Mouse (Mus musculus) megakaryocyte, embryonic 14.5 days (primary cell): ENCODE results near the gene Slc25a26. TPM values are rescaled to one million over a fixed set of nuclear protein-coding genes. Genes with fewer than 3 reads are reported as not detected.

Source experiments
- H3K27me3 ChIP-seq: replicated peaks from 2 replicates; pipeline ENCODE3; 2012; ENCODE audit warnings: inconsistent platforms
- H3K36me3 ChIP-seq: replicated peaks from 2 replicates; pipeline ENCODE3; 2012; ENCODE audit warnings: low read length, inconsistent platforms, mixed read lengths
- H3K4me1 ChIP-seq: 2 replicates; pipeline ENCODE4 v1.6.1; 2012; ENCODE audit warnings: inconsistent platforms
- H3K4me3 ChIP-seq: replicated peaks from 2 replicates; pipeline ENCODE3; 2012; ENCODE audit warnings: moderate library complexity, mild to moderate bottlenecking, inconsistent platforms
- H3K9me3 ChIP-seq: 2 replicates; pipeline ENCODE4 v1.6.1; 2012; ENCODE audit warnings: inconsistent platforms
- FLI1 ChIP-seq: IDR thresholded peaks from 2 replicates; pipeline ENCODE4 v1.6.1; 2012; ENCODE audit warnings: low read length, inconsistent platforms, mixed read lengths
- GATA1 ChIP-seq: IDR thresholded peaks from 3 replicates; pipeline ENCODE4 v1.6.1; 2012; ENCODE audit warnings: mixed read lengths, low read length, inconsistent platforms, borderline replicate concordance
- polyA plus RNA-seq: library from polyadenylated mRNA; stranded (reverse); fragments of >175 nt; gene quantifications from 2 replicates; pipeline ENCODE4 v1.2.3, GENCODE M21; 2012; ENCODE audit warnings: low replicate concordance; ENCODE audit not compliant: insufficient read depth

Gene Slc25a26
- polyA plus RNA-seq, 1 experiment = 1.8 TPM

DNA sequence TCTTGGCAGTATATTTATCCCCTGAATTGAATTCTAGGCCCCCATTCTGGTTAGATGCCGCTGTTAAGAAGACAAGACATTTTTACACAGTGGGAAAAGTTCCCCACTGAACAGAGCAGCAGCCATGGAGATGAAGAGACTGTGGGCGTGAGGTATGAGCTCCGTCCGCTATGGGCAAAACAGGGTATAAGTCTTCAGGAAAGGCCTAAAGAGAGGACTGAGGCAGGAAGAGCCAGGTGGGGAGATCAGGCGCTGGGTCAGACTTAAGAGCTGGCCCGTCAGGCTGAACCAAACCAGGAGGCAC lies 131.6 kb downstream of the Slc25a26 start:
- peaks cover 40% of the 10 kb centered on the region for H3K27me3 ChIP-seq
- TF ChIP-seq FLI1 (no peak), GATA1 (no peak)
- no peaks in the 10 kb centered on the region for H3K9me3 ChIP-seq
- H3K4me1 ChIP-seq = no peaks in the 10 kb centered on the region
- no peaks in the 10 kb centered on the region for H3K36me3 ChIP-seq
- no peak overlapping the region for H3K4me3 ChIP-seq

- TF ChIP-seq GATA1 = no peak
- no peak for TF ChIP-seq FLI1
- no peaks in the 10 kb centered on the region for H3K9me3 ChIP-seq
- H3K4me1 ChIP-seq = no peaks in the 10 kb centered on the region
- H3K36me3 ChIP-seq = no peaks in the 10 kb centered on the region
- H3K27me3 ChIP-seq = peaks cover 36% of the 10 kb centered on the region
- H3K4me3 ChIP-seq = no peak overlapping the region
These were observed 134.1 kb downstream of the Slc25a26 start for GRCm38 (mm10) chr6:94634274-94634673.

DNA sequence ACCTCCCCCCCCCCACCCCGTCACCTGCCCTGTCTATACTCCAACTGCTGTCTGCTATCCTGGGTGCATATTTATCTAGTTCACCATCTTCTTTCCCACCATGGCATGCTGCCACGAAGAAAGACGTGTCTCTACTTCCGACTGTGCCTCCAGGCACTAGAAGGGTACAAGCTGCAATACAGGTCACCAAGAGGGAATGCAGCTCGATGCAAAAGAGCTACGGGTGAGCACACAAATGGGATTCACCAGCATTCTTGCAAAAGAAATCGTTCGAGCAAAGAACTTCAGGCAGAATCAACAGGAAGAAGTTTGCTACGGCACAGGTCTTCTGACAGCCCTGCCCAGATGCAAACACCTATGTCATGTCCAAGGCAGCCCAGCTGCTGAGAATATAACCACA lies 134.6 kb downstream of the Slc25a26 start:
- Histone ChIP-seq H3K4me1 (no peaks in the 10 kb centered on the region), H3K4me3 (no peak overlapping the region), H3K9me3 (no peaks in the 10 kb centered on the region), H3K27me3 (peaks cover 35% of the 10 kb centered on the region), H3K36me3 (no peaks in the 10 kb centered on the region)
- TF ChIP-seq FLI1 (no peak), GATA1 (no peak)

DNA sequence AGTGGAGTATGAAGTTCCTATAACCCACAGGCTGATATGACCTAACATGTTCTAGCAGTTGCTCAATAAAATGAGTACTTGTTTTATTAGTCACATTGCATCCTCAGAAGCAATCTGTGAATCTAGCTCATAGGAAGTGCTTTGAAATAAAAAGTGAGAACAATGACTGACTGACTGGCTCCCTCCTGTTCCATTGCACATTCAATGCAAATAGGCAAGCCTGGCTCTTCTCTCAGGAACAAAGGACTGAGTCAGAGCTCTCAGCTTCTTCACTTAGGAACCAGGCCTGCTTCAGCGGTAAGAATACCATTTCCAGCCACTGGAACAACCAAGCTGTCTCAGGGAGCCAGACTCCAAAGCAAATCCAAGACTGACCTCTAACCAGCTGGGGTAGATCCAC lies 135.2 kb downstream of the Slc25a26 start:
- TF ChIP-seq FLI1 (no peak), GATA1 (no peak)
- no peak overlapping the region for H3K4me3 ChIP-seq
- H3K27me3 ChIP-seq = peaks cover 32% of the 10 kb centered on the region
- H3K36me3 ChIP-seq = no peaks in the 10 kb centered on the region
- H3K4me1 ChIP-seq = no peaks in the 10 kb centered on the region
- H3K9me3 ChIP-seq = no peaks in the 10 kb centered on the region

DNA sequence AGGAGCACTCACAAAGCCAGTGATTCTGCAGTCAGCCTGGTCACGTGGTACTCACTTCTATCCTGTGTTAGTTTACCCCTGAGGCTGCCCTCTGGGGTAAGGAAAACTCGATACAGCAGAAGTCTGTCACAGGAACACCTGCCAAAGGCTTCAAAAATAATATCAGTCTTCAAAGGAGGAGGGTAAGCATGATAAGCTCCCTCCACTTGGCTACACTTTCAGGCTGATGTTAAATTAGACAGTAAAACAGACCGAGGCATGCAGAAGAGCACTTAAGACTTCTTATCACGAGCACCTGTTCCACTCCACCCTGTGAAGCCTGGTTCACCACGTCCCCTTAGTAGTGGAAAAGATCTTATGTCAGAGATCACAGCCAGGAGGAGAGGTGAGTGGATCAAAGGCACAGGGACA lies 136.9 kb downstream of the Slc25a26 start:
- Histone ChIP-seq H3K27me3 (peaks cover 28% of the 10 kb centered on the region), H3K36me3 (no peaks in the 10 kb centered on the region), H3K9me3 (no peaks in the 10 kb centered on the region), H3K4me3 (no peak overlapping the region), H3K4me1 (no peaks in the 10 kb centered on the region)
- TF ChIP-seq FLI1 (no peak), GATA1 (no peak)

GRCm38 (mm10) chr6:94640297-94640696 lies 140.2 kb downstream of the Slc25a26 start:
- H3K4me1 ChIP-seq = no peaks in the 10 kb centered on the region
- H3K9me3 ChIP-seq = no peaks in the 10 kb centered on the region
- no peak overlapping the region for H3K4me3 ChIP-seq
- peaks cover 35% of the 10 kb centered on the region for H3K27me3 ChIP-seq
- H3K36me3 ChIP-seq = no peaks in the 10 kb centered on the region
- TF ChIP-seq GATA1 = no peak
- no peak for TF ChIP-seq FLI1

- no peaks in the 10 kb centered on the region for H3K9me3 ChIP-seq
- no peaks in the 10 kb centered on the region for H3K36me3 ChIP-seq
- no peak overlapping the region for H3K4me3 ChIP-seq
- peaks cover 30% of the 10 kb centered on the region for H3K27me3 ChIP-seq
- no peak for TF ChIP-seq GATA1
- no peak for TF ChIP-seq FLI1
- no peaks in the 10 kb centered on the region for H3K4me1 ChIP-seq
These were observed 141.9 kb downstream of the Slc25a26 start for GRCm38 (mm10) chr6:94642048-94642447.

- no peak overlapping the region for H3K4me3 ChIP-seq
- no peaks in the 10 kb centered on the region for H3K36me3 ChIP-seq
- peaks cover 6% of the 10 kb centered on the region for H3K4me1 ChIP-seq
- H3K9me3 ChIP-seq = no peaks in the 10 kb centered on the region
- peaks cover 31% of the 10 kb centered on the region for H3K27me3 ChIP-seq
- TF ChIP-seq FLI1 (no peak), GATA1 (no peak)
These were observed 143.9 kb downstream of the Slc25a26 start for GRCm38 (mm10) chr6:94643989-94644388.

DNA sequence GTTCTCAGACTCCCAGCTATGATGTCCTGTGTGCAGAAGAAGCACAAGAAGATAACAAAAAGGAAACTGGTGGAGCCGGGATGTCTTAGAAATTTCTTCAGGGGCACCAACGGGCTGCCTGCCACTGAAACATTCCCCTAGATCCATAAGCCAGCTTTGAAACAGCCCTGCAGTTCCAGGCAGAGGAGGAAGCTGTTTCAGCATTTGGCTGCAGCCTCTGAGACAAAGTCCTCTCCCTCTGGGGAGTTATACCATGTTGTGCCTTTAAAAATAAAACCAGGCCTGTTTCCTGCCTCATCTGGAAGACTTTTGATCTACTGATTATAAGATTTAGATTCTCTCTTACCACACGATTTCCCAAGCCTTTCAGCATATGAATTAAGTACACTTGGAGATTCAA lies 144.5 kb downstream of the Slc25a26 start:
- Histone ChIP-seq H3K4me3 (no peak overlapping the region), H3K27me3 (peaks cover 32% of the 10 kb centered on the region), H3K9me3 (no peaks in the 10 kb centered on the region), H3K36me3 (no peaks in the 10 kb centered on the region), H3K4me1 (peaks cover 6% of the 10 kb centered on the region)
- TF ChIP-seq GATA1 (no peak), FLI1 (no peak)

DNA sequence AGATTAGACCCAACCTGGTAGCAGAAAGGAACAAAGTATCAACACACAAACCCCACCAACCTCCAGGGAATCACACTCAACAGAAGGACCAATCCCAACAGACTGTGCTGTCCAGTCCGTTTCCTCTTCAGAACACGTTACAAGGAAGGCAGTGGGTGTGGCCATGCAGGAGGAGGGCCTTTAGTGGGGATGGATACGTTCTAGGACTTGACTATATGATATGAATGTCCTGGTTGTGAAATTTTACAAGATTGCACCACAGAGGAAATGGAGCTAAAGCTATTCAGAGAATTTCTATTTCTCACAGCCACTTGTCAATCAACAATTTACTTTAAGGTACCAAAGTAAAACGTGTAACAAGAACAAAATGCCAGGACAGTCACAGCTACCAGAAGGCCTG lies 145.6 kb downstream of the Slc25a26 start:
- Histone ChIP-seq H3K9me3 (no peaks in the 10 kb centered on the region), H3K4me3 (no peak overlapping the region), H3K27me3 (peaks cover 36% of the 10 kb centered on the region), H3K36me3 (no peaks in the 10 kb centered on the region), H3K4me1 (peaks cover 6% of the 10 kb centered on the region)
- no peak for TF ChIP-seq GATA1
- TF ChIP-seq FLI1 = no peak

DNA sequence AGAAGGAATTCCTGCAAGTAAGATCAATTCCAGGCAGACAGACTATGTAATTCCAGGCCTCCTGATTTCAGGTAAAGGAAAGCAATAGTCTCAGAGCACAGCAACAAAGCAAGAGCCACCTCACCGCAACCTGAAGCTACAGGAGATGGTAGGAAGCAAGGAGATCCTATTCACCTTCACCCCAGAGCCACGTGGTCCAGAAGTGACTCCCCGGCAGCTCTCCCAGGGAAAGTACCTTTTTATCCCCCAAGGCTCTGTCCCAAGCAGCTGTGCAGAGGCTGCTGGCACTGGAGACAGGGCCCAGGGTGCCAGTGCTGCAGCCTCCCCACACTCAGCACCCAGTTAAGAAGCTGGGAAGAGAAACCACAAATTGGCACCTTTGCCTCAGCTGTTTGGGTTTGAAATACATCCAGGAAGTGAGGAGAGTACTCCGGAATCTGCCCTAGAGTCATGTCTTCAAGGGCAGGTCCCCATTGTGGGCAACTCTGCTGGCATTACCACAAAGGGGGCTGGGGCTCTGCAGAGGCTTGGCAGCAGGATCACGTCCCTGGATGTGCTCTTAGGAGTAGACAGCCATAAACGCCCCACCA lies 146.2 kb downstream of the Slc25a26 start:
- Histone ChIP-seq H3K4me1 (peaks cover 6% of the 10 kb centered on the region), H3K27me3 (peaks cover 36% of the 10 kb centered on the region), H3K36me3 (no peaks in the 10 kb centered on the region), H3K9me3 (no peaks in the 10 kb centered on the region), H3K4me3 (no peak overlapping the region)
- TF ChIP-seq FLI1 (no peak), GATA1 (no peak)
